Mouse (Mus musculus) ovary, postnatal 36 days (tissue): ENCODE results near the gene Cds1.
"Not testable (repeated sequence)": the region's sequence is repeated elsewhere in the genome, so short reads cannot be mapped to it uniquely, and the experiment has no call there.

ENCODE experiments used
- DNase-seq: peaks from one replicate; pipeline ENCODE4 v3.0.0; 2022; ENCODE audit warnings: low spot score, mixed read lengths

Gene Cds1

GRCm38 (mm10) chr5:101828932-101829331 is 64.0 kb downstream of the Cds1 start:
- DNase-seq, result no peak

- no peak for DNase-seq
These were observed 65.2 kb downstream of the Cds1 start for GRCm38 (mm10) chr5:101830180-101830579.

- no peak for DNase-seq
These were observed 67.1 kb downstream of the Cds1 start for GRCm38 (mm10) chr5:101832042-101832441.

- no peak for DNase-seq
These were observed 68.1 kb downstream of the Cds1 start for GRCm38 (mm10) chr5:101832991-101833390.

- DNase-seq, result no peak
These were observed 68.9 kb downstream of the Cds1 start for GRCm38 (mm10) chr5:101833875-101834274.

GRCm38 (mm10) chr5:101836221-101836620 is 71.3 kb downstream of the Cds1 start:
- no peak for DNase-seq

GRCm38 (mm10) chr5:101837605-101838004 is 72.7 kb downstream of the Cds1 start:
- not testable (repeated sequence) for DNase-seq

GRCm38 (mm10) chr5:101840476-101840875 is 75.5 kb downstream of the Cds1 start:
- no peak for DNase-seq

GRCm38 (mm10) chr5:101845011-101845410 is 80.1 kb downstream of the Cds1 start:
- no peak for DNase-seq

- DNase-seq, result no peak
These were observed 81.0 kb downstream of the Cds1 start for GRCm38 (mm10) chr5:101845930-101846329.

- DNase-seq, result no peak
These were observed 82.4 kb downstream of the Cds1 start for GRCm38 (mm10) chr5:101847323-101847722.

GRCm38 (mm10) chr5:101847762-101848161 is 82.8 kb downstream of the Cds1 start:
- no peak for DNase-seq

- DNase-seq, result no peak
These were observed 86.2 kb downstream of the Cds1 start for GRCm38 (mm10) chr5:101851133-101851532.

GRCm38 (mm10) chr5:101852116-101852680 is 87.3 kb downstream of the Cds1 start:
- no peak for DNase-seq

GRCm38 (mm10) chr5:101854100-101854499 is 89.2 kb downstream of the Cds1 start:
- no peak for DNase-seq

- no peak for DNase-seq
These were observed 89.7 kb downstream of the Cds1 start for GRCm38 (mm10) chr5:101854667-101855066.

GRCm38 (mm10) chr5:101855475-101855874 is 90.5 kb downstream of the Cds1 start:
- DNase-seq, result no peak

GRCm38 (mm10) chr5:101858891-101859436 is 94.0 kb downstream of the Cds1 start:
- DNase-seq, result no peak

GRCm38 (mm10) chr5:101861786-101862571 is 97.0 kb downstream of the Cds1 start:
- no peak for DNase-seq

- no peak for DNase-seq
These were observed 97.7 kb downstream of the Cds1 start for GRCm38 (mm10) chr5:101862651-101863050.

GRCm38 (mm10) chr5:101863946-101864345 is 99.0 kb downstream of the Cds1 start:
- DNase-seq, result no peak

GRCm38 (mm10) chr5:101866722-101867121 is 101.8 kb downstream of the Cds1 start:
- DNase-seq, result no peak
